Mouse (Mus musculus) spleen, adult 2 months (tissue): ENCODE results near the gene Prex1.

Experiments used
- CTCF ChIP-seq: fragments of 200-500 bp; IDR thresholded peaks from 2 replicates; pipeline ENCODE4 v1.5.1; 2011; ENCODE audit warnings: mild to moderate bottlenecking, inconsistent platforms; ENCODE audit not compliant: insufficient read depth, insufficient read length, insufficient replicate concordance; ENCODE audit errors: extremely low read depth
- POLR2A ChIP-seq: fragments of 200-500 bp; IDR thresholded peaks from 2 replicates; pipeline ENCODE4 v1.6.1; 2011; ENCODE audit warnings: low read depth, low read length, inconsistent platforms

GRCm38 (mm10) chr2:166719301-166719929, 5.8 kb upstream of the Prex1 start:
- TF ChIP-seq CTCF = no peak
- TF ChIP-seq POLR2A = no peak
